Mouse (Mus musculus): ENCODE data around the gene Rnf157. TPM values are rescaled to one million over a fixed set of nuclear protein-coding genes. Genes with fewer than 3 reads are reported as not detected.
A peak's percentile ranks its signal among the peaks of the same experiment; 100 is the strongest.

Gene Rnf157
- polyA plus RNA-seq, 1 experiment from 2014 or later, result 37.4 TPM

DNA sequence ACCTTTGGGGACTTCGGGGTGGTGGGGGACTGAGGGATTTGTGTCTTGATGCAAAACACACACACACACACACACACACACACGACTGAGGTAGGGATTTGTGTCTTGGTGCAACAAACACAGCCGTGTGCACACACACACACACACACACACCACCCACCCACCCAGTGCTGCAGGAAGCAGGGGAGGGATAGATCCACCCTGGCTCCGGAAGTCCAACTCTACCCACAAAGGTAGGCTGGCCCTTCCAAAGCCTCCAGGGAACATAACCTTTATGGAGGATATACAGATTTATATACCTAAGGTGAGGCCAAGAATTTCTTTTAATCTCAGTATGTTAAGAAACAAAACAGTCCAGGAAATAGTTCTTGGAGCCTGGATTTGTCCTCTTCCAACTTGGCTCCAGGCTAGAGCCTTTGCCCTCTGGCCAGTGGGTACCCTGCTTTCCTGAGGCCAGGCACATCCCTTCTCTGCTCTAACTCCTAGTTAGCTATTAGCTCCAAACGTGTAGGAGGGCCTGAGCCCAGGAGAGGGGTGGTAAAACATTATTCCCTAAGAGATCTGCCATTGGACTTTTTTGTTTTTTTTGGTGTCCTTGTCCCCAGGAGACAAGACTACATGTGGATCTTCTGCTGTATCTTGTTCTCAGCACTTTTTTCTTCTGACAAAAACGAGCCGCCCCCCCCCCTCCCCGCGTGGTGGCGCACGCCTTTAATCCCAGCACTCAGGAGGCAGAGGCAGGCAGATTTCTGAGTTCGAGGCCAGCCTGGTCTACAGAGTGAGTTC is 22.3 kb upstream of the Rnf157 start:
- 51% methylated on average over 12 of the region's 12 CpGs for WGBS
- Histone ChIP-seq H3K9ac (replicated peaks; ENCODE audit: low read depth, low read length) (peak overlapping the region; percentile 74), H3K9me3 (ENCODE audit: control insufficient read depth, low read length) (no peaks in the 10 kb centered on the region)

DNA sequence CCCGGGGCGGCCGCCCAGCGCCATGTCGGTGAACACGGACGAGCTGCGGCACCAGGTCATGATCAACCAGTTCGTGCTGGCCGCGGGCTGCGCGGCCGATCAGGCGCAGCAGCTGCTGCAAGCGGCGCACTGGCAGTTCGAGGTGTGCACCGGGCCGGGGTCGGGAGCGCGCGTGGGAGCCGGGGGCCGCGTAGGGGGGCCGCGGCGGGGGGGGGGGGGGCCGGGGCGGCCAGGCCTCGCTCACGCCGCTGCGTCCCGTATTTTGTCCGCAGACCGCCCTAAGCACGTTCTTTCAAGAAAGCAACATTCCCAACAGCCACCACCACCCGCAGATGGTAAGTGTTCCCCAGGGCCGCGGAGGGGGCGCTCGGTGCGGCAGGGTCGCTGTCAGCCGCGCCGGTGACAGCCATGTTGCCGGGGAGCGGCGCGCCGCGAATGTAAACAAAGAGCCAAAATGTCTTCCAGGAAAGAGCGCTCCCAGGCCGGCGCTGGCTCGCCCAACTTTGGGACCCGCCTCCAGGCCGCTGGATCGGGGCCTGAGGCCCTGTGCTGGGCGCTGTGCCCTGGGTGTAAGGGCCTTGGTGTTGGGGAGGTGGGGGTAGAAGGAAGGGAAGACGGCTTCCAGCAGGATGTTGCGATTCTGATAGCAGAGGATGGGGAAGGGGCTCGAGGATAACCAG is 21.6 kb upstream of the Rnf157 start:
- Histone ChIP-seq H3K27me3 (replicated peaks; ENCODE audit: control insufficient read depth, insufficient read depth, low read length) (peaks cover 4% of the 10 kb centered on the region; the same call in 1 of the 2 replicates), H3K4me3 (replicated peaks; ENCODE audit: low read length) (peak overlapping the region; percentile 58), H3K9me3 (ENCODE audit: control insufficient read depth, low read length) (no peaks in the 10 kb centered on the region), H3K27ac (ENCODE audit: low read length) (peak overlapping the region; percentile 85), H3K4me2 (ENCODE audit: low read length) (peak overlapping the region; percentile 95), H3K36me3 (ENCODE audit: control insufficient read depth, insufficient read depth) (0 out of 2 replicates have a peak, but pooled peaks cover 2% of the 10 kb centered on the region), H3K9ac (replicated peaks; ENCODE audit: low read depth, low read length) (peak overlapping the region; percentile 74), H3K4me1 (replicated peaks; ENCODE audit: control insufficient read depth, insufficient read depth, low read length) (peaks cover 30% of the 10 kb centered on the region)
- WGBS, result 0% methylated on average over 43 of the region's 67 CpGs
- peak; percentile 13 for ATAC-seq

More for the DNA sequence above, 22.3 kb upstream of the Rnf157 start:
- Histone ChIP-seq H3K4me3 (replicated peaks; ENCODE audit: low read length) (peak overlapping the region; percentile 58), H3K36me3 (ENCODE audit: control insufficient read depth, insufficient read depth) (0 out of 2 replicates have a peak, but pooled peaks cover 2% of the 10 kb centered on the region), H3K4me1 (replicated peaks; ENCODE audit: control insufficient read depth, insufficient read depth, low read length) (peaks cover 30% of the 10 kb centered on the region), H3K27me3 (replicated peaks; ENCODE audit: control insufficient read depth, insufficient read depth, low read length) (peaks cover 4% of the 10 kb centered on the region; the same call in 1 of the 2 replicates), H3K27ac (ENCODE audit: low read length) (peak overlapping the region; percentile 85), H3K4me2 (ENCODE audit: low read length) (peak overlapping the region; percentile 95)
- no peak for ATAC-seq

DNA sequence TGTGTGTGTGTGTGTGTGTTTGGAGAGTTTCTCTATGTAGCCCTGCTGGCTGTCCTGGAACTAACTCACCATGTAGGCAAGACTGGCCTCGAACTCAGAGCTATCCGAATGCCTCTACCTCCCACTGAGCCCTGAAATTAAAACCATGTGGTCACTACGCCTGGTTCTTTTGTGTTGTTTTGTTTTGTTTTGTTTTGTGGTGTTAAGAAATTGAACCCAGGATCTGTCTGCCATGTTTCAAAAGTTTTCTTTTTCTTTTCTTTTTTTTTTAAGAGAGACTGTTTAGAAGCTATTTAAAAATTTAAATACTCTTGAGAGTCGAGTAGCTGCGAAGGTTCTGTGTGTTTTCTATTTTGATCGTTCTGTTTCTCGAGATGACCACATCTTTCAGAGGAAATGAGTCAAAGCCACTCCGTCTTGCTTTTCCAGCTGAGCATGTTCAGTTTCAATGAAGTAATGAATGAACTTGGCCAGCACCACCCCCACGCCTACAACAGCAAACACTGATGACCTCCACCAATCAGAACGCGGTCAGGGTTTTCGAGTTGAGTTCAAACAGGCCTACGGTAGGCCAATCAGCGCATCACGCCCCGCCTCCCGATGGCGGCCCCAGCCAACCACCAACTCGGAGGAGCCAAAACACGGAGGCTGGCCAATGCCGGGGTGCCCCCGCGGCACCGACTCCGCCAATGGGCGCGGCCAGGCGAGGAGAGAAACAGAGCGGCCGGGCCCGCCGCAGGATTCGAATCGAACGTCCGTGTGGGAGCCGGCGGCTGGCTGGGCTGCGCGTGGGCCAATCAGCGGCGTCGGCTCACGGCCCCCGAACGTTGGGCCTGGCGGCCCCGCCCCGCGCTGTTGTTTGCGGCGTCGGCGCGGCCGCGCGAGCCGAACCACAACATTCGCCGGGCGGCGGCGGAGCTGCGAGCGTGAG is 20.8 kb upstream of the Rnf157 start, which contains the start of gene Ubald2:
Gene Ubald2, plus strand, starts transcription at position 739 of the 931 bp plus-strand sequence.
- H3K9ac ChIP-seq (replicated peaks; ENCODE audit: low read depth, low read length), result peak within 1 kb of the TSS; percentile 74
- peak within 1 kb of the TSS; percentile 95 for H3K4me2 ChIP-seq (ENCODE audit: low read length)
- 2% methylated on average over 65 of the region's 66 CpGs for WGBS
- H3K4me1 ChIP-seq (replicated peaks; ENCODE audit: control insufficient read depth, insufficient read depth, low read length), result peaks cover 30% of the 10 kb centered on the region
- H3K36me3 ChIP-seq (ENCODE audit: control insufficient read depth, insufficient read depth), result 0 out of 2 replicates have a peak, but pooled peaks cover 2% of the 10 kb centered on the region
- H3K27ac ChIP-seq (ENCODE audit: low read length), result peak within 1 kb of the TSS; percentile 85
- H3K4me3 ChIP-seq (replicated peaks; ENCODE audit: low read length), result peak within 1 kb of the TSS; percentile 58
- peak; percentile 97 for ATAC-seq
- H3K27me3 ChIP-seq (replicated peaks; ENCODE audit: control insufficient read depth, insufficient read depth, low read length), result peaks cover 4% of the 10 kb centered on the region; the same call in 1 of the 2 replicates
- no peaks in the 10 kb centered on the region for H3K9me3 ChIP-seq (ENCODE audit: control insufficient read depth, low read length)

DNA sequence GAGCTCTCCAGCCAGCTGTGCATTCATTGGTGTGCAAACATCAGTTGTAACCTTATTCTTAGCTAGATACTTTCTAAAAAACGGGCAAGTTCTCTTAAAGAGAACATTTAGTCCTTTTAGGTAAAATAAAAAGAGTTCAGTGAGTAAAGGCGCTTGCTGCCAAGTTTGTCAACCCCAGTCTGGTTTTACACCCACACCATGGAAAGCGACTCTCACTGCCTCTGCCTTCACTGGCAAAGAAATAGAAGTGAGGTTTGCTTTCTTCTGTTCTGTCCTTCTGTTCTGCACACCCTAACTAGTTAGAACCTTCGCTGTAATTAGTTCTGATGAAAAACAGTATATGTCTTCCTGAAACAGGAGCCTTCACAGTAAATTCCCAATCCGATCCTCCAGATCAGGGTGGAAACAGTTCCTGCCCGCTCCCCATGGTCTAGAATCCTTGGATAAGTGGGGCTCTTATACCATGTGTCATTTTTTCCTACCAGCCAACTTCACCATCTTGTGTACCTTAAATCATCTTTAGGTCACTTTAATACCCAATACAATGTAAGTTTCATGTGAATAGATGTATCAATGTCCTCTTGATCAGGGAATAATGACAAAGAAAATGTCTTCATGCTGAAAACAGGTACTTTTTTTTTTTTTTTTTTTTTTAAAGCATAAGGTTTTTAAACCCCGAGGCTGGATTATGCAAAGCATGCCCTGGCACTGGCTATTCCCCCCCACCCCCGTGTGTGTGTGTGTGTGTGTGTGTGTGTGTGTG is 19.9 kb upstream of the Rnf157 start:
- H3K4me2 ChIP-seq (ENCODE audit: low read length), result no peak overlapping the region
- no peaks in the 10 kb centered on the region for H3K9me3 ChIP-seq (ENCODE audit: control insufficient read depth, low read length)
- peaks cover 29% of the 10 kb centered on the region for H3K4me1 ChIP-seq (replicated peaks; ENCODE audit: control insufficient read depth, insufficient read depth, low read length)
- H3K27ac ChIP-seq (ENCODE audit: low read length), result no peak overlapping the region
- peaks cover 4% of the 10 kb centered on the region; the same call in 1 of the 2 replicates for H3K27me3 ChIP-seq (replicated peaks; ENCODE audit: control insufficient read depth, insufficient read depth, low read length)
- H3K36me3 ChIP-seq (ENCODE audit: control insufficient read depth, insufficient read depth), result 0 out of 2 replicates have a peak, but pooled peaks cover 2% of the 10 kb centered on the region
- no peak overlapping the region for H3K9ac ChIP-seq (replicated peaks; ENCODE audit: low read depth, low read length)
- 57% methylated on average over 8 of the region's 8 CpGs for WGBS
- H3K4me3 ChIP-seq (replicated peaks; ENCODE audit: low read length), result no peak overlapping the region
- no peak for ATAC-seq

DNA sequence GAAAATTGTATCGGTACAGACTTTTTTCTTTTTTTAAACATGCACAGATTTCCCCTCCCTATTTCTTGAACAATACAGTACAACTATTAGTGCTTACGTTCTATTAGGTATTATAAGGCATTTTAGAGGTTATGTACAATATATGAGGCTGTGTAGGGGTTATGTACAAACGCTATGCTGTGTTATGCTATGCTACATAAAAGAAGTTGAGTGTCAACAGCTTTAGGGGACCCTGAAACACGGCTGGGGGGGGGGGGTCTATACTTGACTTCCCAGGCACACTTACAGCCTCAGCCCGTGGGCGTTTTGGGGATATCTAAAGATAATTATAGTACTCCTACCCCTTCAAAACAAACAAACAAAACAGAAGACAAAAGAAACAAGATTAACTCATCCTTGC is 19.3 kb upstream of the Rnf157 start:
- Histone ChIP-seq H3K4me3 (replicated peaks; ENCODE audit: low read length) (no peak overlapping the region), H3K36me3 (ENCODE audit: control insufficient read depth, insufficient read depth) (0 out of 2 replicates have a peak, but pooled peaks cover 2% of the 10 kb centered on the region), H3K27me3 (replicated peaks; ENCODE audit: control insufficient read depth, insufficient read depth, low read length) (peaks cover 4% of the 10 kb centered on the region; the same call in 1 of the 2 replicates), H3K4me1 (replicated peaks; ENCODE audit: control insufficient read depth, insufficient read depth, low read length) (peaks cover 24% of the 10 kb centered on the region), H3K9me3 (ENCODE audit: control insufficient read depth, low read length) (no peaks in the 10 kb centered on the region), H3K27ac (ENCODE audit: low read length) (no peak overlapping the region), H3K4me2 (ENCODE audit: low read length) (no peak overlapping the region), H3K9ac (replicated peaks; ENCODE audit: low read depth, low read length) (no peak overlapping the region)
- ATAC-seq, result no peak
- WGBS, result 45% methylated on average over 6 of the region's 6 CpGs

DNA sequence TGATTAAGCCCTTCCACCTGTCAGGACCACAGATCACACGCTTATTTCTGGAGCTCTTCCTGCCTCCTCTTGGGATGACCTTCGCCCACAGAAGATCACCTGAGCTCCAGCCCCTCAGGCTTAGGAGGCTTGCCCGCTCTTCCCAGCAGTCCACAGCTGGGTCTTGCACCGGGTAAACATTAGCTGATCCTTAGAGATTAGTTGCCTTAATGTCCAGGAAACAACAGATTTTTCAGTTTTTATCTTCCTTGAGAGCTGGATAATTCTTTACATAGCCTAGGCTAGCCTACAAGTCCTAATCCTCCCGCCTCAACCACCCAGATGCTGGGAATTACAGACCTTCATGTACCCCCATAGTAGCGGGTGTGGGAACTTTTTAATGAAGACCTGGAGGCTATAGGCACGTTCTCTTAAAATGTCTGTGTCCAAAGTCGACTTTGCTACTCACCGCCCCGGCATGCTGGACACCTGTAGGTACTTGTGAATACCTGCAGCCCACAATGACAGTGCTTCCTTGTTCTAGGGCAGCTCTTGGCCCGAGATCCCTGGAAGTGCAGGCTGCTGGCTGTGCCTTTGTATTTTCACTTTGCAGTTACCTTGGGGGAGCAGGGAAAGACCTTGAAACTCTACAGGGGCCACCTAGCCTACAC is 18.7 kb upstream of the Rnf157 start:
- H3K27me3 ChIP-seq (replicated peaks; ENCODE audit: control insufficient read depth, insufficient read depth, low read length), result peaks cover 4% of the 10 kb centered on the region; the same call in 1 of the 2 replicates
- no peaks in the 10 kb centered on the region for H3K36me3 ChIP-seq (ENCODE audit: control insufficient read depth, insufficient read depth)
- 46% methylated on average over 11 of the region's 11 CpGs for WGBS
- H3K9me3 ChIP-seq (ENCODE audit: control insufficient read depth, low read length), result no peaks in the 10 kb centered on the region
- H3K9ac ChIP-seq (replicated peaks; ENCODE audit: low read depth, low read length), result no peak overlapping the region
- peaks cover 18% of the 10 kb centered on the region for H3K4me1 ChIP-seq (replicated peaks; ENCODE audit: control insufficient read depth, insufficient read depth, low read length)
- no peak for ATAC-seq
- H3K4me2 ChIP-seq (ENCODE audit: low read length), result no peak overlapping the region
- H3K27ac ChIP-seq (ENCODE audit: low read length), result no peak overlapping the region
- H3K4me3 ChIP-seq (replicated peaks; ENCODE audit: low read length), result no peak overlapping the region

DNA sequence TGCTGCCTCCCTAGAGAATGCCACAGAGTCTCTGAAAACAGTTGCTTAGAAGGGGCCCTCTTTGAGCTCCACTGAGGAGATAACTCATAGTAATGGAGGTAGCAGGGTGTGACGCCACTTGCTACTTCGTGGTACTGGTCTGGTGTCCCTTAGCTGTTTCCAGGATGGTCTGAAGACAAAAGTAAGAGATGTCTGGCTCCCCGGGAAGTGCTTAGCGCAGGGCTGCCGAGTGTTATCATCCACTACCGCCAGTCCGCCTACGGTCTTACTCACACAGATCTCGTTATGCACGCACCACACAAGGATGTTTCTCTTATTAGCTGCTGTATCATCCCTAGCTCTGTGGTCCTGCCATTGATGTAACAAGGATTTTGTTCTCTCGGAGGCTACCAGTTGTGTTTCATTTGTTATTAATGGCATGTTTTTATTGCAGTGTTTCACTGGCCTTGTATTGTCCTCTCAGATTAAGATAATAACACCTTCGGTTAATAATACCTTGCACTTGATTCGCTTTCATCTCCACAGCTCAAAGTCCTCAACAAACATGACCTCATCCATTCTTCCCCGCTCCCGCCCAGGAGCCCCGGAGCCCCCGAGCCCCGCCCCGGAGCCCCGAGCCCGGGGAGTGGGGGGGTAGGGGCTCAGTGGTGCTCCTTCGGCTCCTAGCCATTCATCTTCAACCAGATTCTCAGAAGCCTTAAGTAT is 18.0 kb upstream of the Rnf157 start:
- Histone ChIP-seq H3K9ac (replicated peaks; ENCODE audit: low read depth, low read length) (no peak overlapping the region), H3K27me3 (replicated peaks; ENCODE audit: control insufficient read depth, insufficient read depth, low read length) (peaks cover 4% of the 10 kb centered on the region; the same call in 1 of the 2 replicates), H3K4me1 (replicated peaks; ENCODE audit: control insufficient read depth, insufficient read depth, low read length) (peaks cover 11% of the 10 kb centered on the region), H3K9me3 (ENCODE audit: control insufficient read depth, low read length) (no peaks in the 10 kb centered on the region), H3K4me2 (ENCODE audit: low read length) (no peak overlapping the region), H3K36me3 (ENCODE audit: control insufficient read depth, insufficient read depth) (no peaks in the 10 kb centered on the region), H3K27ac (ENCODE audit: low read length) (no peak overlapping the region), H3K4me3 (replicated peaks; ENCODE audit: low read length) (no peak overlapping the region)
- ATAC-seq, result no peak
- 19% methylated on average over 22 of the region's 22 CpGs for WGBS

Data from forebrain, embryonic 16.5 days (tissue).